Mouse (Mus musculus) megakaryocyte-erythroid progenitor cell, adult 5-6 weeks (primary cell): ENCODE results near the gene Glycam1. TPM values are rescaled to one million over a fixed set of nuclear protein-coding genes. Genes with fewer than 3 reads are reported as not detected.

Experiments used
- ATAC-seq: replicated peaks from 2 replicates; pipeline ENCODE4 v1.8.0; 2016; ENCODE audit warnings: mild to moderate bottlenecking, inconsistent platforms; ENCODE audit not compliant: severe bottlenecking, poor library complexity, low FRiP score, low TSS enrichment
- total RNA-seq, 2 experiments: library from RNA; stranded (forward) in 1 of 2; stranded (reverse) in 1 of 2; fragments of 200-1000, 215-1000 nt in 1 of 2; fragments of >200 nt in 1 of 2; fragmentation: Nextera tagmentation in 1 of 2; gene quantifications; 2 replicates each; pipeline ENCODE4 v1.2.3; 2014 to 2017

Glycam1 gene
- total RNA-seq, 2 experiments from 2014 or later, result not detected

DNA sequence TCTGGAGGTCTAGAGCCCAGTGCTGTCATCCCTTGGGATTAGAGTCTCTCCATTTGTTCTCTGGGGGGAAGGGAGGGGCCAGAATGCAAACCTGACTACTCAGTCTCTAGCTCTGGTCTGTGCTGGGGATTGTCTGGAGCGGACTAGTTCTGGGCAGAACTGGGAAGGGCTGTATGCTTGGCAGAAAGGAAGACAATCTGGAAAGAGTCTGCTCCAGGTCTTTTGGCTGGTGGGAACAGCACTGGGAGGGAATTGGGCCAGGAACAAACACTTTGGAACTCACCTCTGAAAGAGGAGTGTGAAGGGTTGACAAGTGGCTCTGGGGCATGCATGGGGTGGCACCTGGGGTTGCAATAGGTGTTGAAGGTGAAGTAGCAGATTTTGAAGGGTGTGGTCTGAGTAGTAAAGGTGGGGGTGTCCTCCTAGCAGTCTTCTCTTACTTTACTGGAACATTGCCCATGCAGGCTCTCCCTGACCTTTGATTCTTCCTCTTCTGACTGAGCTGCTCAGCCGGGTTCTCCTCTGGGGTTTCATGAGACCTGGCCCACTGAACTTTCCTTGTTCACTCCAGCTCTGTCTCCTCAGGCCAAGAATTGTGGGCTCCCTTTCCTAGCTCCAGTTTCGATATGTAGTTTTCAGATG is 42.3 kb downstream of the Glycam1 start:
- no peak for ATAC-seq

- ATAC-seq, result no peak
These were observed 45.2 kb downstream of the Glycam1 start for GRCm38 (mm10) chr15:103519386-103520378.

- ATAC-seq, result no peak
These were observed 46.1 kb downstream of the Glycam1 start for GRCm38 (mm10) chr15:103518600-103519385.

DNA sequence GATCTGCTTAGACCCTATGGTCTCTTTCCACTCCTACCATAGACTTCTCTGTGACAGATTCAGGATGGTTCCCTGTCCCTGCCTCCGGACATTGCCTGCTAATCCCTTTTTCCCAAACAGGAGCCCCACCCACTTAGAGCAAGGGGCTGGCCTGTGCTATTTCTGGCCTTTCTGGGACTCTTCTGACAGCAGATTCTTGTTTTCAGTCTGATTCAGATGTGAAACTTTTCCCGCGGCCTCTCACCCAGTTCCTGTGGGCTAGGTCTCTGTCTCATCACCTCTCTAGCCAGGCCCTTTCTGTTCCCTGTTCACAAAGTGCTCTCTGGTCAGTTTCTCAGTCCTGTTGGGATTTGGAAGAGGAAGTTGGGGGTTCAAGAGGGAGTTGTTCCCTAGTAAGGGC is 50.0 kb downstream of the Glycam1 start:
- ATAC-seq, result no peak

GRCm38 (mm10) chr15:103514119-103514518 is 50.8 kb downstream of the Glycam1 start:
- ATAC-seq, result peak; percentile 97

DNA sequence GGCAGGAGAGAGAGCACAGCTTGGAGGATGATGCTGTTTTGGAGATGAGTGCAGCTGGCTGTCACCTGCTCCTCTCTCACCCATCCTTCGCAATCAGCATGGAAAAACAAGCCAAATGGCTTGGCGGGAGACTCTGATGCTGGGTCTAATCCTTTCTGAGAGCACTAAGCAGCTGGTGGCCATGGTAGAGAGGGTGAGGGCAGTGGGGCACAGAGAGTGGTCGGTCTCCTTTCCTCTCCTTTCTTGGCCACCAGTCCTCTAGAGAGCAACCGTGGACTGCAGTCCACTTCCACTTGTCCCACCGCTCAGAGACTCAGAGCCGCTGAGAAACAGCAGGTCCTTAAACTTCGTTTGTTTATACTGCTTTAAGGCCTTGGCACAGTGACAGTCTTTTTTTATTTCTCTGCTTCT is 51.3 kb downstream of the Glycam1 start:
- 0 out of 2 replicates have a peak, but pooled peaks have one; percentile 13 for ATAC-seq

Other genes with a start within 250 kb of the Glycam1 start
- gene Zfp385a, start 225.0 kb downstream of the Glycam1 start, total RNA-seq (2014; fragmentation: Nextera tagmentation), result 23.4 and 28.7 TPM in 2 replicates
- gene Zfp385a, start 225.0 kb downstream of the Glycam1 start, total RNA-seq (2017), result 1.7 and 2.1 TPM in 2 replicates
- gene Itga5, start 198.3 kb downstream of the Glycam1 start, total RNA-seq (2014; fragmentation: Nextera tagmentation), result 51.5 and 56.4 TPM in 2 replicates
- gene Itga5, start 198.3 kb downstream of the Glycam1 start, total RNA-seq (2017), result 11.5 and 11.8 TPM in 2 replicates
- gene Gtsf1, start 134.6 kb downstream of the Glycam1 start, total RNA-seq (2014; fragmentation: Nextera tagmentation), result not detected in 2 replicates
- not detected in 2 replicates for gene Gtsf1, start 134.6 kb downstream of the Glycam1 start, total RNA-seq (2017)
- gene Gtsf2, start 116.6 kb downstream of the Glycam1 start, total RNA-seq (2014; fragmentation: Nextera tagmentation), result not detected in 2 replicates
- gene Gtsf2, start 116.6 kb downstream of the Glycam1 start, total RNA-seq (2017), result not detected in 2 replicates
- 40.1 and 49.9 TPM in 2 replicates for gene Nckap1l, start 111.3 kb downstream of the Glycam1 start, total RNA-seq (2014; fragmentation: Nextera tagmentation)
- gene Nckap1l, start 111.3 kb downstream of the Glycam1 start, total RNA-seq (2017), result 60.4 and 61.3 TPM in 2 replicates
- 3.6 and 5.8 TPM in 2 replicates for gene Pde1b, start 62.0 kb downstream of the Glycam1 start, total RNA-seq (2014; fragmentation: Nextera tagmentation)
- 1.3 and 1.5 TPM in 2 replicates for gene Pde1b, start 62.0 kb downstream of the Glycam1 start, total RNA-seq (2017)
- gene Ppp1r1a, start 27.1 kb downstream of the Glycam1 start, total RNA-seq (2014; fragmentation: Nextera tagmentation), result not detected in 2 replicates
- gene Ppp1r1a, start 27.1 kb downstream of the Glycam1 start, total RNA-seq (2017), result not detected in 2 replicates
- gene Mucl1, start 190.4 kb upstream of the Glycam1 start, total RNA-seq (2014; fragmentation: Nextera tagmentation), result not detected in 2 replicates
- not detected in 2 replicates for gene Mucl1, start 190.4 kb upstream of the Glycam1 start, total RNA-seq (2017)